Mouse (Mus musculus) myocyte (in vitro differentiated cells): Measurements from ENCODE around the gene Bcorl1. TPM values are rescaled to one million over a fixed set of nuclear protein-coding genes. Genes with fewer than 3 reads are reported as not detected.
"Not testable (repeated sequence)": the region's sequence is repeated elsewhere in the genome, so short reads cannot be mapped to it uniquely, and the experiment has no call there.

ENCODE experiments used
- H3K27me3 ChIP-seq: one replicate; pipeline ENCODE4 v1.6.1; 2011; ENCODE audit not compliant: control insufficient read depth, insufficient read depth, insufficient read length
- H3K36me3 ChIP-seq: one replicate; pipeline ENCODE4 v1.6.1; 2011; ENCODE audit not compliant: control insufficient read depth, insufficient read depth
- H3K4me2 ChIP-seq: one replicate; pipeline ENCODE4 v1.6.1; 2011; ENCODE audit warnings: low read depth, control low read depth
- H3K4me3 ChIP-seq: one replicate; pipeline ENCODE4 v1.5.1; 2011; ENCODE audit warnings: mild to moderate bottlenecking, control low read depth, moderate library complexity
- H3K79me2 ChIP-seq: one replicate; pipeline ENCODE4 v1.6.1; 2011; ENCODE audit not compliant: control insufficient read depth, insufficient read depth
- H3ac ChIP-seq: one replicate; pipeline ENCODE4 v1.6.1; 2011; ENCODE audit not compliant: control insufficient read depth, insufficient read length
- CEBPB ChIP-seq: IDR thresholded peaks from 2 replicates; pipeline ENCODE4 v1.6.1; 2011; ENCODE audit warnings: mild to moderate bottlenecking, moderate library complexity; ENCODE audit not compliant: poor library complexity, insufficient read depth, severe bottlenecking
- E2F4 ChIP-seq: IDR thresholded peaks from one replicate; pipeline ENCODE4 v1.6.1; 2011; ENCODE audit warnings: mild to moderate bottlenecking, control low read depth, moderate library complexity; ENCODE audit not compliant: insufficient read depth
- MAX ChIP-seq: IDR thresholded peaks from one replicate; pipeline ENCODE4 v1.6.1; 2011; ENCODE audit warnings: low read depth, mild to moderate bottlenecking, control low read depth
- MYOD1 ChIP-seq, 3 experiments: IDR thresholded peaks; one replicate each; pipeline ENCODE4 v1.6.1; 2011; ENCODE audit warnings: control low read depth in 2 of 3, low read depth in 2 of 3, mild to moderate bottlenecking in 2 of 3, moderate library complexity in 1 of 3; ENCODE audit not compliant: insufficient read length in 2 of 3, control insufficient read depth in 1 of 3
- MYOG ChIP-seq, 3 experiments: IDR thresholded peaks; one replicate each; pipeline ENCODE4 v1.6.1; 2011; ENCODE audit warnings: control low read depth in 2 of 3, low read depth in 2 of 3, mild to moderate bottlenecking in 2 of 3; ENCODE audit not compliant: insufficient read length in 2 of 3, control insufficient read depth in 1 of 3, insufficient read depth in 1 of 3
- POLR2A ChIP-seq: IDR thresholded peaks from one replicate; pipeline ENCODE4 v1.6.1; 2011; ENCODE audit warnings: low read depth, mild to moderate bottlenecking, control low read depth, moderate library complexity; ENCODE audit not compliant: insufficient read length
- POLR2AphosphoS2 ChIP-seq: IDR thresholded peaks from one replicate; pipeline ENCODE4 v1.6.1; 2011; ENCODE audit warnings: low read depth, control low read depth; ENCODE audit not compliant: insufficient read length
- REST ChIP-seq: IDR thresholded peaks from one replicate; pipeline ENCODE4 v1.6.1; 2011; ENCODE audit warnings: mild to moderate bottlenecking, control low read depth, moderate library complexity; ENCODE audit not compliant: insufficient read depth, insufficient read length
- SRF ChIP-seq: IDR thresholded peaks from one replicate; pipeline ENCODE4 v1.6.1; 2011; ENCODE audit warnings: low read depth; ENCODE audit not compliant: control insufficient read depth, insufficient read length
- TCF12 ChIP-seq: IDR thresholded peaks from one replicate; pipeline ENCODE4 v1.6.1; 2011; ENCODE audit warnings: mild to moderate bottlenecking, control low read depth; ENCODE audit not compliant: poor library complexity, insufficient read depth, severe bottlenecking
- TCF3 ChIP-seq: IDR thresholded peaks from one replicate; pipeline ENCODE4 v1.6.1; 2011; ENCODE audit warnings: low read depth, control low read depth; ENCODE audit not compliant: insufficient read length
- USF1 ChIP-seq: IDR thresholded peaks from one replicate; pipeline ENCODE4 v1.6.1; 2011; ENCODE audit warnings: low read depth, mild to moderate bottlenecking, control low read depth, moderate library complexity
- polyA plus RNA-seq: library from polyadenylated mRNA; unstranded; fragments of >200 nt; fragmentation: generic; extraction: Trizol; gene quantifications from one replicate; pipeline ENCODE4 v1.2.1, GENCODE M21; 2012; ENCODE audit warnings: missing spikeins

Gene Bcorl1
- polyA plus RNA-seq, 1 experiment = 4.5 TPM

GRCm38 (mm10) chrX:48435477-48435900, 94.3 kb downstream of the Bcorl1 start:
- TF ChIP-seq SRF = no peak
- TF ChIP-seq POLR2AphosphoS2 = no peak
- no peak for TF ChIP-seq TCF3
- TF ChIP-seq E2F4 = no peak
- TF ChIP-seq CEBPB = no peak
- TF ChIP-seq MAX = no peak
- TF ChIP-seq REST = no peak
- no peak for TF ChIP-seq POLR2A
- no peak for TF ChIP-seq MYOD1 (IDR thresholded peaks at IDR 0.05; ENCODE audit: control insufficient read depth in 1 of 3, insufficient read length in 2 of 3, low read depth in 2 of 3)
- TF ChIP-seq TCF12 = no peak
- no peak for TF ChIP-seq MYOG (IDR thresholded peaks at IDR 0.05; ENCODE audit: control insufficient read depth in 1 of 3, insufficient read depth in 1 of 3, insufficient read length in 2 of 3, low read depth in 2 of 3)
- no peak for TF ChIP-seq USF1
- Histone ChIP-seq H3K79me2 (peaks cover 37% of the 10 kb centered on the region), H3ac (no peak overlapping the region), H3K27me3 (no peaks in the 10 kb centered on the region), H3K4me3 (no peak overlapping the region), H3K4me2 (no peak overlapping the region), H3K36me3 (no peaks in the 10 kb centered on the region)

- H3K27me3 ChIP-seq, H3K36me3 ChIP-seq, H3ac ChIP-seq, H3K4me3 ChIP-seq, H3K4me2 ChIP-seq: not testable (repeated sequence)
- peaks cover 41% of the 10 kb centered on the region for H3K79me2 ChIP-seq
Measured at GRCm38 (mm10) chrX:48436082-48436481, 94.9 kb downstream of the Bcorl1 start.

GRCm38 (mm10) chrX:48439036-48439435, 97.9 kb downstream of the Bcorl1 start:
- H3K79me2 ChIP-seq = peaks cover 41% of the 10 kb centered on the region
- TF ChIP-seq MYOD1 (IDR thresholded peaks at IDR 0.05; ENCODE audit: control insufficient read depth in 1 of 3, insufficient read length in 2 of 3, low read depth in 2 of 3) = no peak
- no peak for TF ChIP-seq CEBPB
- TF ChIP-seq USF1 = no peak
- no peak for TF ChIP-seq REST
- TF ChIP-seq POLR2A = no peak
- TF ChIP-seq POLR2AphosphoS2 = no peak
- no peak for TF ChIP-seq MAX

GRCm38 (mm10) chrX:48441548-48441947, 100.4 kb downstream of the Bcorl1 start:
- Histone ChIP-seq H3K79me2 (peaks cover 41% of the 10 kb centered on the region), H3K4me2 (no peak overlapping the region), H3K27me3 (no peaks in the 10 kb centered on the region), H3K36me3 (no peaks in the 10 kb centered on the region), H3K4me3 (no peak overlapping the region), H3ac (no peak overlapping the region)
- TF ChIP-seq MYOD1 (IDR thresholded peaks at IDR 0.05; ENCODE audit: control insufficient read depth in 1 of 3, insufficient read length in 2 of 3, low read depth in 2 of 3) = no peak
- TF ChIP-seq USF1 = no peak
- no peak for TF ChIP-seq TCF3
- no peak for TF ChIP-seq POLR2AphosphoS2
- no peak for TF ChIP-seq REST
- TF ChIP-seq TCF12 = no peak
- no peak for TF ChIP-seq POLR2A
- TF ChIP-seq SRF = no peak
- TF ChIP-seq CEBPB = no peak
- no peak for TF ChIP-seq E2F4
- TF ChIP-seq MAX = no peak
- TF ChIP-seq MYOG (IDR thresholded peaks at IDR 0.05; ENCODE audit: control insufficient read depth in 1 of 3, insufficient read depth in 1 of 3, insufficient read length in 2 of 3, low read depth in 2 of 3) = no peak

More at GRCm38 (mm10) chrX:48439036-48439435, 97.9 kb downstream of the Bcorl1 start:
- H3K4me3 ChIP-seq = no peak overlapping the region
- H3K36me3 ChIP-seq = no peaks in the 10 kb centered on the region
- H3K4me2 ChIP-seq = no peak overlapping the region
- no peak overlapping the region for H3ac ChIP-seq
- no peaks in the 10 kb centered on the region for H3K27me3 ChIP-seq

GRCm38 (mm10) chrX:48441954-48442353, 100.8 kb downstream of the Bcorl1 start:
- TF ChIP-seq MYOG (IDR thresholded peaks at IDR 0.05; ENCODE audit: control insufficient read depth in 1 of 3, insufficient read depth in 1 of 3, insufficient read length in 2 of 3, low read depth in 2 of 3) = no peak
- peaks cover 44% of the 10 kb centered on the region for H3K79me2 ChIP-seq
- H3K4me2 ChIP-seq = no peak overlapping the region
- no peaks in the 10 kb centered on the region for H3K36me3 ChIP-seq
- no peaks in the 10 kb centered on the region for H3K27me3 ChIP-seq
- no peak overlapping the region for H3ac ChIP-seq
- H3K4me3 ChIP-seq = no peak overlapping the region
